Mouse (Mus musculus) kidney, postnatal 0 days (tissue): ENCODE measurements around the gene Il9r. TPM values are rescaled to one million over a fixed set of nuclear protein-coding genes. Genes with fewer than 3 reads are reported as not detected.
A peak's percentile ranks its signal among the peaks of the same experiment; 100 is the strongest.

ENCODE experiments used
- ATAC-seq: fragments of 200-750 bp; cut with Nextera tagmentation; replicated peaks from 2 replicates; pipeline ENCODE4 v1.8.0; 2017; ENCODE audit warnings: low read depth, moderate number of reproducible peaks, moderate TSS enrichment, moderate library complexity; ENCODE audit not compliant: low FRiP score
- DNase-seq: peaks from one replicate; pipeline ENCODE4 v3.0.0-alpha.2; 2016; ENCODE audit warnings: low spot score
- H3K27ac ChIP-seq: fragments of 300-500 bp; sonication (generic); 2 replicates; pipeline ENCODE4 v1.5.1; 2014; ENCODE audit warnings: mild to moderate bottlenecking
- H3K27me3 ChIP-seq: fragments of 300-500 bp; sonication (generic); 2 replicates; pipeline ENCODE4 v1.6.1; 2014; ENCODE audit warnings: low read length, mixed read lengths; ENCODE audit not compliant: insufficient read depth
- H3K36me3 ChIP-seq: fragments of 300-500 bp; sonication (generic); 2 replicates; pipeline ENCODE4 v1.6.1; 2014; ENCODE audit warnings: low read length, mixed read lengths; ENCODE audit not compliant: insufficient read depth
- H3K4me1 ChIP-seq: fragments of 300-500 bp; sonication (generic); replicated peaks from 2 replicates; pipeline ENCODE4 v1.6.1; 2014; ENCODE audit warnings: antibody characterized with exemption, low read length, mixed read lengths; ENCODE audit not compliant: insufficient read depth
- H3K4me2 ChIP-seq: fragments of 300-500 bp; sonication (generic); 2 replicates; pipeline ENCODE4 v1.6.1; 2014; ENCODE audit warnings: mild to moderate bottlenecking, low read length, moderate library complexity, mixed read lengths
- H3K4me3 ChIP-seq: fragments of 300-500 bp; sonication (generic); replicated peaks from 2 replicates; pipeline ENCODE4 v1.5.1; 2014; ENCODE audit warnings: low read depth, low read length
- H3K9ac ChIP-seq: fragments of 300-500 bp; sonication (generic); 2 replicates; pipeline ENCODE4 v1.6.1; 2014; ENCODE audit warnings: low read depth, low read length
- H3K9me3 ChIP-seq: fragments of 300-500 bp; sonication (generic); replicated peaks from 2 replicates; pipeline ENCODE4 v1.6.1; 2016; ENCODE audit warnings: low read length, inconsistent platforms, mixed read lengths
- CTCF ChIP-seq: IDR thresholded peaks from 2 replicates; pipeline ENCODE4 v1.5.1; 2016; ENCODE audit warnings: antibody characterized with exemption, low read depth, mild to moderate bottlenecking, moderate library complexity
- WGBS: fragments of 180-500 bp; shearing (Covaris S2); extraction: QIAGEN DNeasy Blood & Tissue Kit; methylation state at CpG from one replicate; pipeline ENCODE4 v1.1.7; 2014; 5-methylcytosine and 5-hydroxymethylcytosine counted together
- polyA plus RNA-seq: library from polyadenylated mRNA; unstranded; fragments of >200 nt; fragmentation: Nextera tagmentation; extraction: Ambion mirVana; gene quantifications from 2 replicates; pipeline ENCODE4 v1.2.1, GENCODE M21; 2015

Il9r gene
- polyA plus RNA-seq, 1 experiment from 2014 or later, result not detected

GRCm38 (mm10) chr11:32157791-32158594 is 42.1 kb downstream of the Il9r start:
- DNase-seq (no peak), ATAC-seq (no peak)
- H3K9ac ChIP-seq, result no peak overlapping the region
- TF ChIP-seq CTCF, result no peak
- no peaks in the 10 kb centered on the region for H3K9me3 ChIP-seq
- no peak overlapping the region for H3K27ac ChIP-seq
- no peaks in the 10 kb centered on the region for H3K4me1 ChIP-seq
- no peaks in the 10 kb centered on the region for H3K36me3 ChIP-seq
- H3K4me3 ChIP-seq, result no peak overlapping the region
- no peaks in the 10 kb centered on the region for H3K27me3 ChIP-seq
- H3K4me2 ChIP-seq, result no peak overlapping the region
- WGBS, result 69% methylated on average over 18 of the region's 18 CpGs

GRCm38 (mm10) chr11:32156854-32157630 is 43.0 kb downstream of the Il9r start:
- WGBS, result 80% methylated on average over 7 of the region's 7 CpGs
- H3K4me1 ChIP-seq, result no peaks in the 10 kb centered on the region
- ATAC-seq (no peak), DNase-seq (no peak)
- no peaks in the 10 kb centered on the region for H3K27me3 ChIP-seq
- no peak overlapping the region for H3K4me2 ChIP-seq
- H3K36me3 ChIP-seq, result no peaks in the 10 kb centered on the region
- TF ChIP-seq CTCF, result no peak
- H3K4me3 ChIP-seq, result no peak overlapping the region
- H3K9me3 ChIP-seq, result no peaks in the 10 kb centered on the region
- H3K27ac ChIP-seq, result no peak overlapping the region
- no peak overlapping the region for H3K9ac ChIP-seq

- Histone ChIP-seq H3K4me1 (no peaks in the 10 kb centered on the region), H3K9ac (no peak overlapping the region), H3K4me2 (no peak overlapping the region), H3K27me3 (no peaks in the 10 kb centered on the region), H3K27ac (no peak overlapping the region), H3K9me3 (no peaks in the 10 kb centered on the region), H3K36me3 (no peaks in the 10 kb centered on the region), H3K4me3 (no peak overlapping the region)
- WGBS, result 97% methylated on average over 7 of the region's 7 CpGs
- DNase-seq (no peak), ATAC-seq (no peak)
- no peak for TF ChIP-seq CTCF
These were observed 46.9 kb downstream of the Il9r start for GRCm38 (mm10) chr11:32153216-32153615.

GRCm38 (mm10) chr11:32152814-32153213 is 47.3 kb downstream of the Il9r start:
- Histone ChIP-seq H3K9me3 (no peaks in the 10 kb centered on the region), H3K27ac (no peak overlapping the region), H3K4me1 (no peaks in the 10 kb centered on the region), H3K9ac (no peak overlapping the region), H3K27me3 (no peaks in the 10 kb centered on the region), H3K36me3 (no peaks in the 10 kb centered on the region), H3K4me2 (no peak overlapping the region), H3K4me3 (no peak overlapping the region)
- no peak for DNase-seq
- ATAC-seq, result no peak
- TF ChIP-seq CTCF, result peak; percentile 41; the same call in 1 of the 2 replicates

GRCm38 (mm10) chr11:32151243-32151642 is 48.8 kb downstream of the Il9r start:
- Histone ChIP-seq H3K4me3 (no peak overlapping the region), H3K4me2 (no peak overlapping the region), H3K27me3 (no peaks in the 10 kb centered on the region), H3K36me3 (no peaks in the 10 kb centered on the region), H3K9ac (no peak overlapping the region), H3K4me1 (no peaks in the 10 kb centered on the region), H3K27ac (no peak overlapping the region), H3K9me3 (no peaks in the 10 kb centered on the region)
- no peak for TF ChIP-seq CTCF
- ATAC-seq, result no peak
- WGBS, result 98% methylated on average over 5 of the region's 5 CpGs
- no peak for DNase-seq

GRCm38 (mm10) chr11:32149605-32150004 is 50.5 kb downstream of the Il9r start:
- Histone ChIP-seq H3K27ac (no peak overlapping the region), H3K9ac (no peak overlapping the region), H3K4me1 (no peaks in the 10 kb centered on the region), H3K4me3 (no peak overlapping the region), H3K27me3 (no peaks in the 10 kb centered on the region), H3K36me3 (no peaks in the 10 kb centered on the region), H3K4me2 (no peak overlapping the region), H3K9me3 (no peaks in the 10 kb centered on the region)
- TF ChIP-seq CTCF, result no peak
- 81% methylated on average over 11 of the region's 11 CpGs for WGBS
- DNase-seq (no peak), ATAC-seq (no peak)
